Mouse (Mus musculus): Measurements from ENCODE around the gene Erg.

- no peak for TF ChIP-seq CTCF (IDR thresholded peaks at IDR 0.05; ENCODE audit: borderline replicate concordance, insufficient read depth, low read depth, low read length)
- no peak for TF ChIP-seq POLR2A (IDR thresholded peaks at IDR 0.05; ENCODE audit: borderline replicate concordance, insufficient read depth, low read length)
Observed at GRCm38 (mm10) chr16:95584751-95585528, 1.5 kb downstream of the Erg start.
